Mouse (Mus musculus) stomach, postnatal 0 days (tissue): ENCODE results near the gene Rnf213. TPM values are rescaled to one million over a fixed set of nuclear protein-coding genes. Genes with fewer than 3 reads are reported as not detected.

Source experiments
- ATAC-seq: fragments of 200-750 bp; cut with Nextera tagmentation; 2 replicates; pipeline ENCODE4 v1.8.0; 2017; ENCODE audit not compliant: low FRiP score, low TSS enrichment
- DNase-seq: peaks from one replicate; pipeline ENCODE4 v3.0.0-alpha.2; 2016; ENCODE audit warnings: low spot score
- H3K27ac ChIP-seq: fragments of 300-500 bp; sonication (generic); replicated peaks from 2 replicates; pipeline ENCODE4 v1.5.1; 2014; ENCODE audit warnings: mild to moderate bottlenecking, control low read depth
- H3K27me3 ChIP-seq: fragments of 300-500 bp; sonication (generic); 2 replicates; pipeline ENCODE4 v1.6.1; 2014; ENCODE audit warnings: low read length; ENCODE audit not compliant: control insufficient read depth, insufficient read depth
- H3K36me3 ChIP-seq: fragments of 300-500 bp; sonication (generic); 2 replicates; pipeline ENCODE4 v1.6.1; 2014; ENCODE audit warnings: low read length, mixed read lengths; ENCODE audit not compliant: control insufficient read depth, insufficient read depth
- H3K4me1 ChIP-seq: fragments of 300-500 bp; sonication (generic); replicated peaks from 2 replicates; pipeline ENCODE4 v1.6.1; 2014; ENCODE audit warnings: antibody characterized with exemption; ENCODE audit not compliant: control insufficient read depth, insufficient read depth
- H3K4me2 ChIP-seq: fragments of 300-500 bp; sonication (generic); replicated peaks from 2 replicates; pipeline ENCODE4 v1.6.1; 2014; ENCODE audit warnings: low read depth, mild to moderate bottlenecking, control low read depth, moderate library complexity
- H3K4me3 ChIP-seq: fragments of 300-500 bp; sonication (generic); 2 replicates; pipeline ENCODE4 v1.5.1; 2014; ENCODE audit warnings: low read depth, low read length, control low read depth
- H3K9ac ChIP-seq: fragments of 300-500 bp; sonication (generic); 2 replicates; pipeline ENCODE4 v1.6.1; 2014; ENCODE audit warnings: mild to moderate bottlenecking, low read length, control low read depth, mixed read lengths
- H3K9me3 ChIP-seq: fragments of 300-500 bp; sonication (generic); 2 replicates; pipeline ENCODE4 v1.6.1; 2016; ENCODE audit warnings: low read length; ENCODE audit not compliant: control insufficient read depth
- CTCF ChIP-seq: IDR thresholded peaks from 2 replicates; pipeline ENCODE4 v1.5.1; 2016; ENCODE audit warnings: antibody characterized with exemption, low read depth, mild to moderate bottlenecking, moderate library complexity
- EP300 ChIP-seq: optimal IDR thresholded peaks from 2 replicates; pipeline ENCODE3; 2016; ENCODE audit warnings: antibody characterized with exemption
- WGBS: fragments of 180-500 bp; shearing (Covaris S2); extraction: QIAGEN DNeasy Blood & Tissue Kit; methylation state at CpG from one replicate; pipeline ENCODE4 v1.1.7; 2014; 5-methylcytosine and 5-hydroxymethylcytosine counted together
- polyA plus RNA-seq: library from polyadenylated mRNA; unstranded; fragments of >200 nt; fragmentation: Nextera tagmentation; extraction: Ambion mirVana; gene quantifications from 2 replicates; pipeline ENCODE4 v1.2.1, GENCODE M21; 2015

Gene Rnf213
- polyA plus RNA-seq, 1 experiment from 2014 or later, result 4.4 TPM

DNA sequence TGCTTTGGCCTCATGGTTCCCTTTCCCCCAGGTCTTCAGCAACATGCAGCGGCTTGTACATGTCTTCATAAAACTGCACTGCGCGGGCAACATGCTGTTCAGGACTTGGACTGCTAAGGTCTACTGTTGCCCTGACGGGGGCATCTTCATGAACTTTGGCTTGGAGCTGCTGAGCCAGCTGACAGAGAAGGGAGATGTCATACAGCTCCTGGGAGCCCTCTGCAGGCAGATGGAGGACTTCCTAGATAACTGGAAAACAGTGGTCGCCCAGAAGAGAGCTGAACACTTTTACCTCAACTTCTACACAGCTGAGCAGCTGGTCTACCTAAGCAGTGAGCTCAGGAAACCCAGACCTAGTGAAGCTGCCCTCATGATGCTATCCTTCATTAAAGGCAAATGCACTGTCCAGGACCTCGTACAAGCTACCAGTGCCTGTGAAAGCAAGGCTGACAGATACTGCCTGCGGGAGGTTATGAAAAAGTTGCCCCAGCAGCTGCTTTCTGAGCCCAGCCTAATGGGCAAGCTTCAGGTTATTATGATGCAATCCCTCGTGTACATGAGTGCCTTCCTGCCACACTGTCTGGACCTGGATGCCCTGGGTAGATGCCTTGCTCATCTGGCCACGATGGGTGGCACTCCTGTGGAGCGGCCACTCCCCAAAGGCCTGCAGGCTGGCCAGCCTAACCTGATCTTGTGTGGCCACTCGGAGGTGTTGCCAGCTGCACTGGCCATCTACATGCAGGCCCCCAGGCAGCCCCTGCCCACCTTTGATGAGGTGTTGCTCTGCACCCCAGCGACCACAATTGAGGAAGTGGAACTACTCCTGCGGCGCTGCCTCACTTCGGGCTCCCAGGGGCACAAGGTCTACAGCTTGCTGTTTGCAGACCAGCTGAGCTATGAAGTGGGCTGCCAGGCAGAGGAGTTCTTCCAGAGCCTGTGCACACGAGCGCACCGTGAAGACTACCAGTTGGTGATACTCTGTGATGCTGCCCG, 43.3 kb downstream of the Rnf213 start:
- H3K9me3 ChIP-seq, result no peaks in the 10 kb centered on the region
- H3K9ac ChIP-seq, result no peak overlapping the region
- 80% methylated on average over 19 of the region's 19 CpGs for WGBS
- TF ChIP-seq EP300 (no peak), CTCF (peak; percentile 57)
- no peak overlapping the region for H3K27ac ChIP-seq
- no peak for DNase-seq
- H3K27me3 ChIP-seq, result no peaks in the 10 kb centered on the region
- ATAC-seq, result 0 out of 2 replicates have a peak, but pooled peaks have one; percentile 23
- no peaks in the 10 kb centered on the region for H3K4me1 ChIP-seq
- no peak overlapping the region for H3K4me3 ChIP-seq
- H3K4me2 ChIP-seq, result no peak overlapping the region
- H3K36me3 ChIP-seq, result peaks cover 46% of the 10 kb centered on the region

DNA sequence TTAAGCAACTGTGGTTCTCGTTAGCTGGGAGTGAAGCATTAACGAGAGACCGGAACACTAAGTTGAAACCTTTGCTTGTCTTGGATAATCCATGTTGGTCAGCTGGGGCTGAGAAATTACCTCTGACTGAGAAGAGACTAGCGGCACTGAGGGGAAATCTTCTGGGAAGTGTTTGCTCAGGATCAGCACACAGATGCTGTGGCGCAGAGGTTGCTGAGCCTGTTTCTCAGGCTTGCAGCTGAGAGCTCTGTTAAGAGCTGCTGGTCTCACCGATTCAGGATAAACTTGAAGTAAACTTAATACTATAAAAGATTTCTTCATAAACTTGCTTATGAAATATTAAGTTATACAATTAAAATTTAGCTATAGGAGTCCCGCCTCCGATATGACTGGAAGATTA, 45.9 kb downstream of the Rnf213 start:
- DNase-seq (peak; percentile 64), ATAC-seq (0 out of 2 replicates have a peak, but pooled peaks have one; percentile 46)
- Histone ChIP-seq H3K4me3 (no peak overlapping the region), H3K36me3 (peaks cover 53% of the 10 kb centered on the region), H3K27ac (no peak overlapping the region), H3K4me2 (no peak overlapping the region), H3K27me3 (no peaks in the 10 kb centered on the region), H3K4me1 (no peaks in the 10 kb centered on the region), H3K9ac (no peak overlapping the region), H3K9me3 (no peaks in the 10 kb centered on the region)
- WGBS, result 55% methylated on average over 8 of the region's 8 CpGs
- TF ChIP-seq CTCF, result no peak
- no peak for TF ChIP-seq EP300

DNA sequence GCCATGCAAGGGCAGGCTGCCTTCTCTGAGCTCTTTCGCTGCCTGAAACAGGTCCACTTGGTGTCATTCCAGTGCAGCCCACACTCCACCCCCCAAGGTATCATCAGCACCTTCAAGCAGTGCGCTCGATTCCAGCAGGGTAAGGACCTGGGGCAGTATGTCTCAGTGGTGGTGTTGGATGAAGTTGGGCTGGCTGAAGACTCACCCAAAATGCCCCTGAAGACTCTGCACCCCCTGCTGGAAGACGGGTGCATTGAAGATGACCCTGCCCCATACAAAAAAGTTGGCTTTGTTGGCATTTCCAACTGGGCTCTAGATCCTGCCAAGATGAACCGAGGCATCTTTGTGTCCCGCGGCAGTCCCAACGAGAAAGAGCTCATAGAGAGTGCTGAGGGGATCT, 49.3 kb downstream of the Rnf213 start:
- H3K36me3 ChIP-seq, result peaks cover 40% of the 10 kb centered on the region
- DNase-seq (no peak), ATAC-seq (no peak)
- H3K9me3 ChIP-seq, result no peaks in the 10 kb centered on the region
- no peak overlapping the region for H3K4me2 ChIP-seq
- no peak overlapping the region for H3K9ac ChIP-seq
- 89% methylated on average over 8 of the region's 8 CpGs for WGBS
- no peak overlapping the region for H3K4me3 ChIP-seq
- no peak overlapping the region for H3K27ac ChIP-seq
- H3K27me3 ChIP-seq, result no peaks in the 10 kb centered on the region
- no peaks in the 10 kb centered on the region for H3K4me1 ChIP-seq
- no peak for TF ChIP-seq EP300
- peak; percentile 53 for TF ChIP-seq CTCF

DNA sequence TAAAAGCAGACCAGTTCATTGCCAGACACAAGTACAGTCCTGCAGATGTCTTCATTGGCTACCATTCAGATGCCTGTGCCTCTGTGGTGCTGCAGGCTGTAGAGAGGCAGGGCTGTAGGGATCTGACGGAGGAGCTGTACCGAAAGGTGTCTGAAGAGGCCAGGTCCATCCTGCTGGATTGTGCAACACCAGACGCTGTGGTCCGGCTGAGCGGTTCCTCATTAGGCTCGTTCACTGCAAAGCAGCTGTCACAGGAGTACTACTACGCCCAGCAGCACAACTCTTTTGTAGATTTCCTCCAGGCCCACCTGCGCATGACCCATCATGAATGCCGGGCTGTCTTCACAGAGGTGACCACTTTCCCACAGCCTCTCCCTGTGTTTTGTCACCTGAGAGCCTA, 50.5 kb downstream of the Rnf213 start:
- Histone ChIP-seq H3K4me2 (no peak overlapping the region), H3K9me3 (no peaks in the 10 kb centered on the region), H3K27me3 (no peaks in the 10 kb centered on the region), H3K9ac (no peak overlapping the region), H3K27ac (no peak overlapping the region), H3K36me3 (peaks cover 34% of the 10 kb centered on the region), H3K4me3 (no peak overlapping the region), H3K4me1 (no peaks in the 10 kb centered on the region)
- WGBS, result 96% methylated on average over 9 of the region's 9 CpGs
- TF ChIP-seq EP300 (no peak), CTCF (no peak)
- no peak for ATAC-seq
- DNase-seq, result no peak

DNA sequence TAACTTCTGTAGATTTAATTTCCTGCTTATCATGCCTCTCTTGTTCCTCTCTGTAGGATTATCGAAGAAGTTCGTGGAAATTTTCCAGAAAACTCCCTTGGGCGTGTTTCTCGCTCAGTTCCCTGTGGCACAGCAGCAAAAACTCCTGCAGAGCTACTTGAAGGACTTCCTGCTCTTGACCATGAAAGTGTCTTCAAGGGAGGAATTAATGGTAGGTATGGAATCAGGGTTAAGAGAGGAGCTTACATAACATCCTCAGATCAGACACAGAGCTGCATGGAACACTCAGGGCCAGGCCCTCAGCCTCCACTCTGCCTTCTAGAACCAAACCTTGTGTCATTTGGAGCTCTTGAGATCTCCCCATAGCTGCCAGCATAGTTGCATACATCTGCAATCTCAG, 63.2 kb downstream of the Rnf213 start:
- Histone ChIP-seq H3K9me3 (no peaks in the 10 kb centered on the region), H3K4me3 (no peak overlapping the region), H3K27ac (no peak overlapping the region), H3K9ac (no peak overlapping the region), H3K36me3 (peaks cover 19% of the 10 kb centered on the region), H3K4me2 (no peak overlapping the region), H3K27me3 (no peaks in the 10 kb centered on the region), H3K4me1 (no peaks in the 10 kb centered on the region)
- no peak for DNase-seq
- TF ChIP-seq CTCF (no peak), EP300 (no peak)
- no peak for ATAC-seq
- 70% methylated on average over 4 of the region's 4 CpGs for WGBS

DNA sequence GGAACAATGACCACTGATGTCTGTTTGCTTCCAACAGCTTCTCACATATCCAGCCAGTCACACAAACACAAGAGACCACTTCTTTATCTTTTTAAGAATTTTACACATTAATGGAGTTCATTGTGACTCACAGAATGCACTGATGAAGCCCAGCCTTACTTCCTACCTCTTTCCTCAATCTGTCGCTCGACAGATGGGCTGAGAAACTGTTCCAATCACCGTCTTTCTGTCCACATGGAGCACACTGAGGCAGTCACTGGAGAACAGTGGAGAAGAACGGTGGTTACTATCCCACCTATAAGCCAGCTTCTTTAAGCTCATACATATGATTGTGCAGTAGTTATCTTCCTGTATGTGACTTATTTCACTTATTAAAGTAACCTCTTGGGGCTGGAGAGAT, 85.0 kb downstream of the Rnf213 start:
- Histone ChIP-seq H3K27ac (no peak overlapping the region), H3K4me2 (no peak overlapping the region), H3K4me1 (no peaks in the 10 kb centered on the region), H3K9ac (no peak overlapping the region), H3K4me3 (no peak overlapping the region), H3K36me3 (peaks cover 22% of the 10 kb centered on the region), H3K9me3 (no peaks in the 10 kb centered on the region), H3K27me3 (no peaks in the 10 kb centered on the region)
- WGBS, result 93% methylated on average over 4 of the region's 4 CpGs
- TF ChIP-seq CTCF (no peak), EP300 (no peak)
- ATAC-seq (no peak), DNase-seq (no peak)
